Mouse (Mus musculus): ENCODE measurements around the gene Olfr345. TPM values are rescaled to one million over a fixed set of nuclear protein-coding genes. Genes with fewer than 3 reads are reported as not detected.

The Olfr345 gene
- polyA plus RNA-seq (2012; rRNA removed; ENCODE audit: low replicate concordance), result not detected in 2 replicates

GRCm38 (mm10) chr2:36639741-36640140 is at the start of gene Olfr345:
Gene Olfr345, plus strand, starts transcription at chr2:36640041.

DNA sequence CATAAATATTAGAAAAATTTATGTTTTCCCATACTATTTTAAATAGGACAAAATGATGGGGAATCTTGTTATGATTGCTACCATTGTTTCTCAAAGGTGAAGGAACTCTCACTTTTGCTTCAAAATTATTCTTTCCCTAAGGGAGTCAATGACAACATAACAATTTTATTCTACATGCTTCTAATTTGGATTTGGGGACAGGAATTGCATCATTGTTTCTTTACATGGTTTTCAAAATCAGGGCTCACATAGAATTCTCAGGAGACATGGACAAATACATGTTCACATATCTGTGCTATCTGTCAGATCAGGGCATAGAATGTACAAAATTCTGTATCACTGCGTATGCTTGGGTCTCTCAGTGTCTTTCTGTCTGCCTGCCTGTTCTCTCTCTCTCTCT is 45.6 kb downstream of the Olfr345 start, which contains the start of gene Olfr346:
TSS of gene Olfr346 (plus strand) at position 301 of the 400 bp plus-strand sequence.

Other genes with a start within 250 kb of the Olfr345 start
- gene Olfr339, start 221.1 kb upstream of the Olfr345 start, polyA plus RNA-seq (2012; rRNA removed; ENCODE audit: low replicate concordance), result not detected in 2 replicates
- gene Olfr340, start 187.5 kb upstream of the Olfr345 start, polyA plus RNA-seq (2012; rRNA removed; ENCODE audit: low replicate concordance), result not detected in 2 replicates
- not detected in 2 replicates for gene Olfr341, start 157.6 kb upstream of the Olfr345 start, polyA plus RNA-seq (2012; rRNA removed; ENCODE audit: low replicate concordance)
- gene Olfr342, start 115.0 kb upstream of the Olfr345 start, polyA plus RNA-seq (2012; rRNA removed; ENCODE audit: low replicate concordance), result not detected in 2 replicates
- not detected in 2 replicates for gene Olfr344, start 73.4 kb upstream of the Olfr345 start, polyA plus RNA-seq (2012; rRNA removed; ENCODE audit: low replicate concordance)
- not detected in 2 replicates for gene Olfr346, start 45.7 kb downstream of the Olfr345 start, polyA plus RNA-seq (2012; rRNA removed; ENCODE audit: low replicate concordance)
- not detected in 2 replicates for gene Olfr347, start 91.9 kb downstream of the Olfr345 start, polyA plus RNA-seq (2012; rRNA removed; ENCODE audit: low replicate concordance)
- gene Olfr348, start 144.2 kb downstream of the Olfr345 start, polyA plus RNA-seq (2012; rRNA removed; ENCODE audit: low replicate concordance), result not detected in 2 replicates
- gene Olfr50, start 150.5 kb downstream of the Olfr345 start, polyA plus RNA-seq (2012; rRNA removed; ENCODE audit: low replicate concordance), result not detected in 2 replicates
- gene Olfr3, start 177.0 kb downstream of the Olfr345 start, polyA plus RNA-seq (2012; rRNA removed; ENCODE audit: low replicate concordance), result not detected in 2 replicates
- gene Olfr350, start 206.3 kb downstream of the Olfr345 start, polyA plus RNA-seq (2012; rRNA removed; ENCODE audit: low replicate concordance), result not detected in 2 replicates
- gene Olfr351, start 222.6 kb downstream of the Olfr345 start, polyA plus RNA-seq (2012; rRNA removed; ENCODE audit: low replicate concordance), result not detected in 2 replicates
- not detected in 2 replicates for gene Olfr352, start 228.4 kb downstream of the Olfr345 start, polyA plus RNA-seq (2012; rRNA removed; ENCODE audit: low replicate concordance)